ENCODE assay signal across 23 mouse cellular contexts in the genomic region with DNA sequence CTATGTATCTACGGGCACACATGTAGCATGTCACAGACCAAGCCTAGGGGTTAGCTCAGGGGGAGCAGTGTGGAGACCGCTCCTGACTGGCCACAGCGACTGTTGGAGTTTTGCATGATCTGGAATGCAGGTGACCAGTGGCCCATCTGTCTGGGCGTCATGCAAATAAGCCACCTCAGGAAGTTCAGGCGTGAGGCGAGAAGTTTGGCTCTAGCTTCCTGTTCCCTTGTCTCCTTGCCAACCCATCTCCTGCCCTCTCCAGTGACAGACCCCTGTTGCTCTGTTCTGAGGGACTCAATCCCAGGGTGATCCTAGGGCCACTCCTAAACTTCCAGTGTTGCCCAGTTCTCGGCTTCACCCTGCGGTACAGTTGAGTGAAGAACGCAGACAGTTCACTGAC. TPM values are rescaled to one million over a fixed set of nuclear protein-coding genes. Genes with fewer than 3 reads are reported as not detected.
A peak's percentile ranks its signal among the peaks of the same experiment; 100 is the strongest.
DNase-seq lines count a peak whose midpoint lies in the region; ATAC-seq lines count a peak whose summit lies in the region.
"Had no signal": no experiment of that assay in that cellular context is flagged by ENCODE, and none has a peak within 500 bp of the region (broad histone marks: within the 10 kb centered on the region; RNA-seq: fewer than 3 reads in every experiment).

No protein-coding gene starts in this region.

- DNase-seq in heart, embryonic 10.5 days (ENCODE audit: low spot score), result no peak
- no peak for DNase-seq in heart, postnatal 25 days (ENCODE audit: low spot score)
- peak; percentile 6 for DNase-seq in neural tube, embryonic 11.5 days (ENCODE audit: low spot score)
- DNase-seq in neural tube, embryonic 10.5 days (ENCODE audit: extremely low spot score, low spot score), result no peak
- DNase-seq in A20 (ENCODE audit: low read depth, low spot score), result peak; percentile 51
- DNase-seq in layer of hippocampus, postnatal 36 days, result no peak
- no peak for DNase-seq in left cerebral cortex, adult 8-10 months (ENCODE audit: low spot score in 2 of 2)
- DNase-seq: adrenal gland, postnatal 25 days; cerebellum, adult 2 months; gastrocnemius, postnatal 14 days; kidney, adult 9 months; kidney, postnatal 36 days; layer of hippocampus, adult 9-11 months; midbrain, embryonic 14.5 days; right cerebral cortex, adult 18-20 months had no signal

- WGBS in heart, embryonic 10.5 days, result 42% methylated on average over 9 of the region's 9 CpGs
- WGBS in neural tube, embryonic 11.5 days, result 85% methylated on average over 9 of the region's 9 CpGs
- WGBS in heart, embryonic 15.5 days, result 44% methylated on average over 9 of the region's 9 CpGs

- H3K4me2 ChIP-seq in neural tube, embryonic 11.5 days (ENCODE audit: low read depth), result no peak overlapping the region
- no peak overlapping the region for H3K4me2 ChIP-seq in heart, embryonic 15.5 days
- H3K4me2 ChIP-seq: embryonic facial prominence, embryonic 13.5 days; limb, embryonic 13.5 days had no signal

- no peak overlapping the region for H3K9ac ChIP-seq in neural tube, embryonic 11.5 days (ENCODE audit: low read length)
- H3K9ac ChIP-seq in heart, embryonic 15.5 days, result no peak overlapping the region
- H3K9ac ChIP-seq: embryonic facial prominence, embryonic 13.5 days; limb, embryonic 13.5 days had no signal

- no peaks in the 10 kb centered on the region for H3K27me3 ChIP-seq in heart, embryonic 10.5 days (ENCODE audit: insufficient read depth, poor library complexity, severe bottlenecking)
- H3K27me3 ChIP-seq in neural tube, embryonic 11.5 days (ENCODE audit: control insufficient read depth, insufficient read depth, low read length), result no peaks in the 10 kb centered on the region
- no peaks in the 10 kb centered on the region for H3K27me3 ChIP-seq in heart, embryonic 15.5 days
- H3K27me3 ChIP-seq: embryonic facial prominence, embryonic 13.5 days; limb, embryonic 13.5 days had no signal

- H3K4me3 ChIP-seq in heart, embryonic 10.5 days, result no peak overlapping the region
- H3K4me3 ChIP-seq in neural tube, embryonic 11.5 days (ENCODE audit: low read depth, low read length), result no peak overlapping the region
- no peak overlapping the region for H3K4me3 ChIP-seq in heart, embryonic 15.5 days
- H3K4me3 ChIP-seq: embryonic facial prominence, embryonic 13.5 days; hindbrain, embryonic 10.5 days; limb, embryonic 13.5 days had no signal

- intact Hi-C loops in heart, postnatal 25 days (cut with DNase I), result no loop called here

- H3K9me3 ChIP-seq in heart, embryonic 10.5 days, result no peaks in the 10 kb centered on the region
- no peaks in the 10 kb centered on the region for H3K9me3 ChIP-seq in neural tube, embryonic 11.5 days (ENCODE audit: control insufficient read depth, low read length)
- no peaks in the 10 kb centered on the region for H3K9me3 ChIP-seq in heart, embryonic 15.5 days (replicated peaks)
- H3K9me3 ChIP-seq: embryonic facial prominence, embryonic 13.5 days; hindbrain, embryonic 10.5 days; limb, embryonic 13.5 days had no signal

- no peaks in the 10 kb centered on the region for H3K36me3 ChIP-seq in heart, embryonic 10.5 days
- H3K36me3 ChIP-seq in neural tube, embryonic 11.5 days (ENCODE audit: control insufficient read depth, insufficient read depth, low read length), result no peaks in the 10 kb centered on the region
- H3K36me3 ChIP-seq in heart, embryonic 15.5 days, result no peaks in the 10 kb centered on the region
- H3K36me3 ChIP-seq: embryonic facial prominence, embryonic 13.5 days; hindbrain, embryonic 10.5 days; limb, embryonic 13.5 days had no signal

- peaks cover 74% of the 10 kb centered on the region for H3K4me1 ChIP-seq in heart, embryonic 10.5 days
- no peaks in the 10 kb centered on the region for H3K4me1 ChIP-seq in neural tube, embryonic 11.5 days (ENCODE audit: control insufficient read depth, insufficient read depth, low read length)
- H3K4me1 ChIP-seq in heart, embryonic 15.5 days (replicated peaks), result peaks cover 64% of the 10 kb centered on the region

- H3K27ac ChIP-seq in heart, embryonic 10.5 days, result peak overlapping the region; percentile 79
- no peak overlapping the region for H3K27ac ChIP-seq in neural tube, embryonic 11.5 days (ENCODE audit: low read depth, low read length)
- H3K27ac ChIP-seq in heart, embryonic 15.5 days, result peak overlapping the region; percentile 71
- H3K27ac ChIP-seq: embryonic facial prominence, embryonic 13.5 days; limb, embryonic 13.5 days had no signal

- no peak; the same call in 1 of the 2 replicates for ATAC-seq in neural tube, embryonic 11.5 days (ENCODE audit: insufficient read depth, low FRiP score, low TSS enrichment)
- 0 out of 2 replicates have a peak, but pooled peaks have one; percentile 0 for ATAC-seq in heart, embryonic 15.5 days (replicated peaks; ENCODE audit: insufficient number of reproducible peaks, insufficient read depth, low FRiP score, low read depth)
- ATAC-seq: inflammation-experienced regulatory T-cells, adult 6 months had no signal

RNA-seq across cellular contexts. Expression of gene Rbm38, which starts 40.2 kb away (rescaled TPM):
- polyA plus RNA-seq in heart, embryonic 10.5 days (2016; fragmentation: Nextera tagmentation; extraction: Ambion mirVana), result 156 and 188 TPM in 2 replicates
- 100 to 1,000 TPM; 167 to 223 TPM for total RNA-seq in heart, postnatal 25 days (2021)
- polyA plus RNA-seq in neural tube, embryonic 11.5 days (2014; fragmentation: Nextera tagmentation; extraction: Ambion mirVana), result 73.6 and 74.2 TPM in 2 replicates
- polyA plus RNA-seq in heart, embryonic 15.5 days (2015; fragmentation: Nextera tagmentation; extraction: Ambion mirVana), result 108 and 120 TPM in 2 replicates
- total RNA-seq in layer of hippocampus, postnatal 36 days (2021), result 1 to 10 TPM; 3.8 to 4.6 TPM
- 1 to 10 TPM; 2.9 to 5.2 (median 3.6) TPM for total RNA-seq in left cerebral cortex, adult 8-10 months (2022)

RNA-seq across cellular contexts. Expression of gene Ctcfl, which starts 58.9 kb away (rescaled TPM):
- polyA plus RNA-seq in heart, embryonic 10.5 days (2016; fragmentation: Nextera tagmentation; extraction: Ambion mirVana), result 0.85 and 1.1 TPM in 2 replicates
- under 1 TPM; 0.14 to 0.18 TPM for total RNA-seq in heart, postnatal 25 days (2021)
- 0.09 TPM in 1 of 2 replicates, not detected in the other for polyA plus RNA-seq in neural tube, embryonic 11.5 days (2014; fragmentation: Nextera tagmentation; extraction: Ambion mirVana)
- polyA plus RNA-seq in heart, embryonic 15.5 days (2015; fragmentation: Nextera tagmentation; extraction: Ambion mirVana), result 0.66 and 0.94 TPM in 2 replicates
- total RNA-seq in layer of hippocampus, postnatal 36 days (2021), result not detected
- total RNA-seq in left cerebral cortex, adult 8-10 months (2022), result under 1 TPM in 1 of 4 experiments, not detected in 3; 0.21 TPM
- total RNA-seq: common myeloid progenitor, adult 5-6 weeks; gastrocnemius, postnatal 14 days; left cerebral cortex, postnatal 10 days; megakaryocyte progenitor cell, adult 5-6 weeks had no signal
- polyA plus RNA-seq: cerebellum, adult 2 months; inflammation-experienced regulatory T-cells, adult 6 months; midbrain, embryonic 14.5 days had no signal

Comparison
In these comparisons a context has a peak if more than half of its experiments do, and no peak if none do; other contexts are left out.
1. DNase-seq: peak in neural tube, embryonic 11.5 days (single experiment) and A20 (single experiment); none in heart, embryonic 10.5 days (single experiment), heart, postnatal 25 days (single experiment), neural tube, embryonic 10.5 days (single experiment), layer of hippocampus, postnatal 36 days (0 of 2) and left cerebral cortex, adult 8-10 months (0 of 2).
2. RNA of gene Rbm38, which starts 40.2 kb away (total RNA-seq): 167 to 223 TPM in heart, postnatal 25 days; 3.8 to 4.6 TPM in layer of hippocampus, postnatal 36 days and 2.9 to 5.2 TPM in left cerebral cortex, adult 8-10 months; every median in the first group is over 10 times any median in the second.